Mouse (Mus musculus) liver, postnatal 0 days (tissue): ENCODE measurements around the gene Lrrc4.

ENCODE experiments used
- CTCF ChIP-seq: sonication (generic); IDR thresholded peaks from 2 replicates; pipeline ENCODE4 v1.5.1; 2016; ENCODE audit warnings: antibody characterized with exemption, low read depth
- EP300 ChIP-seq: IDR thresholded peaks from 2 replicates; pipeline ENCODE4 v1.6.1; 2016; ENCODE audit warnings: antibody characterized with exemption, low read depth, mild to moderate bottlenecking

DNA sequence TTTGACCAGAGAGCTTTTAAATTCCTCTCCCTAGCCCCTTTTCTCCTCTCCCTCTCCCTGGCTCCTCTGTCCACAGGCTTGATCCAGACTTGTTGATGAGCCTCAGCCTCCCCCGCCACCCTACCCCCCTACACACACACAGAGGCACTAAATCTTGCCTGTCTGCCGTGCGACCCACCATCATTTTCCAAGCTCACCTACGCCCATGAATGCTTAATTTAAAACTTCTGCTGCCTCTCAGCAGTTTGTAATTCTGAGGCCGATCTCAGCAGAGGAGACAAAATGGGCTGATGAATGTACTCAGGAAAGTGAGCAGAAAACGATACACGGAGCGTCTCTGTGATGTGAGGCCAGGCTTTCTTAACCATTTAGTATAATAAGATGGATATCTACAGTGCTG lies 23.1 kb upstream of the Lrrc4 start:
- TF ChIP-seq EP300 (no peak), CTCF (no peak)
